Mouse (Mus musculus): ENCODE measurements around the gene Stk11ip.

Stk11ip gene

DNA sequence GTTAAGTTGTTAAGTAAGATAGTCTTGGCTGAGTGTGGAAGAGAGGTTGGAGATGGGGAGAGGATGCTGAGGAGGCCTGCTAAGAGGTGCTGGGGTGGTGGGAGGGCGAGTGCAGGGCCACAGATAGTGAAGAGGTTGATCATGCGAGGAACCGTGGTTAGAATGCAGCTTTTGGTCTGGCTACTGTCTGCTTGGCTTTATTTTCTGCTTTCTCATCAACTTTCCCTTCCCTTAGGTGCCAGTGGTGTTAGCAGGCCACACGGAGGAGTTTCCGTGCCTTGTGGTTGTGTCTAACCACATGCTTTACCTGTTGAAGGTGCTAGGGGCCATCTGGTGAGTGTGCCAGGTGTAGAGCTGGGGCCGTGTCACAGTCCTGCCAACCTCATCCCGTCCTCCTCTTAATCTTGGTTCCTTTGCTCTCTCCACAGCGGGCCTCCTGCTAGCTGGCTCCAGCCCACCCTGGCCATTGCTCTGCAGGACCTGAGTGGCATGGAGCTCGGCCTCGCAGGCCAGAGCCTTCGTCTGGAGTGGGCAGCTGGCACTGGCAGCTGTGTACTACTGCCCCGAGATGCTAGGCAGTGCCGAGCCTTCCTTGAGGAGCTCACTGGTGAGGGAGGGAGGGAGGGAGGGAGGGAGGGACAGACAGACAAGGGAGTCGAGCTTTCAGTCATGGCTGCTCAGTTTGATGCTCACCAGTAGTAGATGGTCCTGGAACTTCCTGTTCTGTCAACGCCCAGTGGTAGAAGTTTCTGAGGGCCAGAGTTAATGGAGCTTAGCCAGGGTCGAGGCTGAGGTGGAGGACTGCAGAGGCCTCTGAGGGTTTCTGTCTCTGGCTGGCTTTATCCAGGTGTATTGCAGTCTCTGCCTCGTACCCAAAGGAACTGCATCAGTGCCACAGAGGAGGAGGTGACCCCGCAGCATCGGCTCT is 12.3 kb downstream of the Stk11ip start:
- in situ Hi-C loops (cut with MboI, MseI) = no loop called here

DNA sequence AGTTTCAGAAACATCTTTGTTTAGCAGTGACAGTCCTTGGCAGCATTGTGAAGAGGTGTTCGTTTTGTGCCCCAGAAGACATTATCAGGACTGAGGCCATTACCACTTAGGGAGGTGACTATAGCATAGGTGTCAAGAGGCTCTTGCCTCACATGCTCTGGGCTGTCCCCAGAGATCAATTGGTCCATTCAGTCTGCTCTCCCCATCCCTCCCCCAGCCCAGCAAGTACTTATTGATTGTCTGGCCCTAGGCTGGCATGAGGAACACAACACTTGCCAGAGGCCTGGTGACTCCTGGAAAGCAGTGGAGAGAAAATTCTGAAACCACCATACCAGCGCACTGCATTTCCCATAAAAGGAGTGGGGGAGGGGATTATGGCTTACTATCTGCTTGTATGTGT is 16.3 kb downstream of the Stk11ip start:
- in situ Hi-C loops (cut with MboI, MseI) = no loop called here

DNA sequence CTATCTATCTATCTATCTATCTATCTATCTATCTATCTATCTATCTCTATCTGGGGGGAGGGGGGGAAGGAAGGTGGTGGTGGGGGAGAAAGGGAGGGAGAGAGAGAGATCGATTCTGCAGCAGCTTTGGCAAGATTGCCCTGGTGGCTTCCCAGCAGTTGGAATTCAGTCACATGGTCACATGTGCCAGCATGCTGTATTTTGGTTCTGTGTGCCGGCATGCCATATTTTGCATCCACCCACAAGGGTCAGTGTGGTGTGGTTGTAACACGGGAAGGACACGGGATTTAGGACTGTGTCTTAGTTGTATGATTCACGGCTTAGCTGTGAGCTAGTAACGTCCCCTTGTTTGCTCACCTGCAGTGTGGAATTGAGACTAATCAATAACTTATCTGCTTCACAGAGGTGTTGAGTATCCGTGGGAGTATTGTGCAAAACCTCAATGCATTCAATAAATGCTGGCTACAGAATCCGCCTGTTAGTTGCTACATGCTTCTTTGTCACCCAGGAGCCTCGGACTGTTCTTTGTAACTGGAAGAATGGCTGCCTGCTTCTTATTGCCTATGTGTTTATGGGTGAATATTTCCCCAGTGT is 17.4 kb downstream of the Stk11ip start:
- in situ Hi-C loops (cut with MboI, MseI) = no loop called here

DNA sequence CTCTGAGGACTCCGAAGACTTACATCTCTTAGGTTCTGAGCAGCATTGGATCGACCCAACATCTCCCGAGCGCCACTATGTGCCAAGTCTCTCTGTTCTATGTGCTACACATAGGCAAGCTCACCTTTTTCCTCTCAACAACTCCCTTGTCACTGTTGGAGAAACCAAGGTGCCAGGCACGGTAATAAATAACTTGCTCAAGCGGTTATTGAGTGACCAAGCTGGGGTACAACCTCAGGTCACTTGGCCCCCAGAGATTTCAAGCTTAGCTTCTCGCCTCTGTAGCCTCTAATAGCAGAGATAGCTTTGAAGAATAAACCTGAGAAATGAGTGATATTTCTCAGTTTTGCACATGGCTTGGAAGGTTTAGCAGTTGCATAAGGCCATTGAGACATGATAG is 20.2 kb downstream of the Stk11ip start:
- in situ Hi-C loops (cut with MboI, MseI) = no loop called here

DNA sequence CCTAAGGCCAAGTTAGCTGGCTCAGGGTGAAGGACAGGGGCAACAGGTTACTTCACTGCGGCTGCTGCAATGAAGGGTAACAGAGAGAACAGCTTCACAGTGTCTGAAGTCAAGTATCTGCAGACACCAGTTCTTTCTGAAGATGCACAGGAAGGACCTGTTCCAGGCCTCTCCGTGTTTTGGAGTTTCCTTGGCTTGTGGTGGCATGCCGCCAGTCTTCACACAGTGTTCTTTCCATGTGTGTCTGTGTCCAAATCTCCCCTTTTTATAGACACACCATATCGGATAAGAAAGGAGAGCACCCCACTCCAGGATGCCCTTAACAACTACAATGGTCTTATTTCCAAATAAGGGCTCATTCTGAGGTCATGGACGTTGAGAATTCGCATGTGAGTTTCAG is 23.0 kb downstream of the Stk11ip start:
- in situ Hi-C loops (cut with MboI, MseI) = no loop called here

DNA sequence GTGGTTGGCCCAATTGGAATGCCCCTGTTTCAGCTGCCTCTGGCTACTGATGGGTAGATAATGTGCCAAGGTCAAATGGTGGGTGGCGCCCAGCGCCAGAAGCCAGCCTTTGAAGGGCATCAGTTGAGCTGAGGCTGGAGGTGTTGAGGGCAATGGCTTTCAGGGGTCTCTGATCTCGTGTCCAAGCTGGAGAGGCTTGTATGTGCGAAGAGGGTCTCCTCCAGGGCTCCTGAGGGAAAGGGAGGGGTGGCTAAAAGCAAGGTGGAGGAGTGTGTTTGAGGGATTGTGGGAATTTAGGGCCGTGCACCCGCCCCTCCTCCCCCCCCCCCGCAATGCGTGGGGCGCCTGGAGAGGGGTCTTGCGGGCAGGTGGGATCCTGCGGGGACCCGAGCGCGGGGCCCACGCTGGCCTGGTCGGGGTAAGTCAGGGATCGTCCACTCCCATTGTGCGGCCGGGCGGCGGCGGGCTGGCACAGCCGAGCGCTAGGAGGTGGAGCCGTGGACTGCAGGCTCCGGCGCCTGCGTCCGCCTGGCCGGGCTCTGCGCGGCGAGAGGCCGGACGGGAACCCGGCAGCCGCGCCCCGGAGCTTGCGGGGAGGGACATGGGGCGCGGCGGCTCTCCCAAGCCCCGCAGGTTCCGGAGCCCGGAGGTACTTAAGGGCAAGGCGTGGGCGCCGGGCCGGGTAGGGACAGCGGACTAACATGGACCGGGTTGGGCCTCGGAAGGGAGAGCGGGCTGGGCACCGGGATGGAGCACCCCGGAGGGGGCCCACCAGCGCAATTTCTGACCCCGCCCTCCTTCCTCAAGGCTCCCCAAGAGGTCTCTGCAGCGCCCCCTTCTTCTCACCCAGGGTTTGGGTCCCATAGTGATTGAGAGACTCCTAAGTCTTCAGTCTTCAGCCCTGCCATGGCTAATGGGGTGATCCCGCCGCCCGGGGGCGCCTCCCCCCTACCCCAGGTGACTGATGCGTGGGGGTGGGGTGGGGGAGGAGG is 24.9 kb downstream of the Stk11ip start, which contains the start of gene Slc4a3:
Gene Slc4a3, plus strand, starts transcription at position 302 of the 992 bp plus-strand sequence.
- in situ Hi-C loops (cut with MboI, MseI) = loop anchor here in 1 of 2 experiments (5.0 kb wide), 1 partner anchor 494 kb away; no protein-coding TSS in a partner anchor

DNA sequence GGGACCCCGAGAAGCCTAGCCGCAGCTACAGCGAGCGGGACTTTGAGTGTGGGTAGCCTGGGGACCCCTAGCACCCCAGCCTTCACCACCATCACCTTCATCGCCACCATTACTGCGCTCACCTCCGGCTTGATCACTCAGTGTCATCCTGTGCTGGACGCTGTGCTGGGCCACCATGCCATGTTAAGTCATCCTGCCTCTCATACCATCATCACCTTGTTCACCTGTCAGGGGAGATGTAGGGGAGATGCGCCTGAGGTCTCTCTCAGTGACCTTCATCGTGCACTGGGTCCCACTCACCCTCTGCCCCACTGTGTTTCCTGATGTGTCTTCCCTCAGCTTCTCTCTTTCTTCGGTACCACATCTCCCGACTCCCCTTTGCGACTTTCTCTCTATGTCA is 26.0 kb downstream of the Stk11ip start:
- in situ Hi-C loops (cut with MboI, MseI) = loop anchor here in 1 of 2 experiments (5.0 kb wide), 1 partner anchor 495 kb away; no protein-coding TSS in a partner anchor

DNA sequence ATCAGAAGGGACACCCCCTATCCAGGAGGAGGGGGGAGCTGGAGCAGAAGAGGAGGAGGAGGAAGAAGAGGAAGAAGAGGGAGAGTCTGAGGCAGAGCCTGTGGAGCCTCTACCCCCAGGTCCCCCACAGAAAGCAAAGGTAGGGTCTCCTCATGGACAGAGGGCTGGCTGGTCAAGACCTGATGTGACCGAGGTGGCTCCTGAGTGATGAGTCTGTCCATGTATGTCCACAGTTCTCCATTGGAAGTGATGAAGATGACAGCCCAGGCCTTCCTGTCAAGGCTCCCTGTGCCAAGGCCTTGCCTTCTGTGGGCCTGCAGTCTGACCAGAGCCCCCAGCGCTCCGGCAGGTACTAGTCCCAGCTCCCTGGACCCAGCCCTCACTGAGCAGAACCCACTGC is 26.8 kb downstream of the Stk11ip start:
- in situ Hi-C loops (cut with MboI, MseI) = loop anchor here in 1 of 2 experiments (5.0 kb wide), 1 partner anchor 496 kb away; no protein-coding TSS in a partner anchor

DNA sequence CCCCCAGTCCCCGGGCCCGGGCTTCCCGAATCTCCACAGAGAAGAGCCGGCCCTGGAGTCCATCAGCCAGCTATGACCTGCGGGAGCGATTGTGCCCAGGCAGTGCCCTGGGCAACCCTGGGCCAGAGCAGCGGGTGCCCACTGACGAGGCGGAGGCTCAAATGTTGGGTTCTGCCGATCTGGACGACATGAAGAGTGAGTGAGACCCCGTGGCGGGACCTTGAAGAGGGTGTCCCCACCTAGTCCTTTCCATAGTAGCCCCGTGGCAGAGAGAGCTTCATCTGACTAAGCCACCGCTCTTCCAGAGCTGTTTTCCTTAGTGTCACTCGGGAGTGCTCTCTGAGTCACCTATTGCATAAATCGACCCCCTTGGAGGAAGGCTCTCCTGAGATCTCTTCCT is 27.5 kb downstream of the Stk11ip start:
- in situ Hi-C loops (cut with MboI, MseI) = loop anchor here in 1 of 2 experiments (5.0 kb wide), 1 partner anchor 497 kb away; no protein-coding TSS in a partner anchor

DNA sequence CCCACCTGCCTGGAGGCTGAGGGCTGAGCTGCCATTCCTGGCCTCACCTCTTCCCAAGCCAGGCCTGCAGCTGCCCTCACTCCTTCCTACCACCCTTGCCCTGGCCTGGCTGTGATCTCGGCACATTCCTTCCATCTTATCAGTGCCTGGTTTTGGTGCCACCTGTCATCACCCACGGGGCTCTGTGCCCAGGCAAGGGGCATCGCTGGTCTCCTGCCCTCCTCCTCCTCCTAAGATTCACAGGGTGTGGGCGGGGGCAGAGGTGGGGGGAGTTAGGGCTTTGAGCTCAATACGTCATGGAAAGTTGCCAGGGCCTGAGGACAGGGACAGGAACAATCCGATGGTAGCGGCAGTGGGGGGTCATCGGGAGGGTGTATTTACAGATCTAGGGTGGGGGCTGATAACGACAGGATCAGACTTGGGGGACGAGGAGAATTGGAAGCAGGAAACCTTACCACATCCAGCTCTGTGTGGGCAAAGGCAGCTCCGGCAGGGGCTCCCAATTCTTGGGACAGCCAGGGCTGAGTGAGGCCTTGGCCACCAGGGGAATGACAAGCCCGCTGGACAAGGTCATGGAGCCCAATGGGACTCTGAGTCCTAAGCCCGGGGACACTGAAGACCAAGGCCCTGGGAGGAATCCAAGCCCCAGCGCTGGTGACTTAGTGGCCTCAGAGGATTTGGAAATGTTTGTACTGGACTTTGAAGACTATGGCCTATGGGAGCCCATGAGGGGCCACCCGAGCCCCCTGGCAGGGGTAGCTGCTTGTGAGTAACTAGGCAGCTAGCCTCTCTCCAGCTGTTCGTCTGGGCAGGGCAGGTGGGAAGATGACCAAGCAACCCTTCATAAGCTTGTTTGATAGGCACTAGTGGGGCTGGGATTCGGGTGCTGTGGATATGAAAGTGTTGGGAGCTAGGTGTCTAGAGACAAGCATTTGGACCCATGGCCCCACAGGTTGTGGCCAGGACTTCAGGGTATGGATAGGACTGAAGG is 28.3 kb downstream of the Stk11ip start:
- in situ Hi-C loops (cut with MboI, MseI) = loop anchor here in 1 of 2 experiments (5.0 kb wide), 1 partner anchor 497 kb away; no protein-coding TSS in a partner anchor

DNA sequence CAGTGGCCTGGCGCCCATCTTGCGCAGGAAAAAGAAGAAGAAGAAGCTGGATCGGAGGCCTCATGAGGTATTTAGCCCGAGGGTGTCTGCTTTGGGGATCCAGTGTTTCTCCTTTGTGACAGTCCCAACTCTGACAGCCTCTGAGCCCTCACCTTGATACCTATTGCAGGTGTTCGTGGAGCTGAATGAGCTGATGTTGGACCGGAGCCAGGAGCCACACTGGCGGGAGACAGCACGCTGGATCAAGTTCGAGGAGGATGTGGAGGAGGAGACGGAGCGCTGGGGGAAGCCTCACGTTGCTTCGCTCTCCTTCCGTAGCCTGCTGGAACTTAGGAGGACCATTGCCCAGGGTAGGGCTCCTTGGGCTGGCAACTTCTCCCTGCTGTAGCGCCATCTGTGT is 29.3 kb downstream of the Stk11ip start:
- in situ Hi-C loops (cut with MboI, MseI) = no loop called here

DNA sequence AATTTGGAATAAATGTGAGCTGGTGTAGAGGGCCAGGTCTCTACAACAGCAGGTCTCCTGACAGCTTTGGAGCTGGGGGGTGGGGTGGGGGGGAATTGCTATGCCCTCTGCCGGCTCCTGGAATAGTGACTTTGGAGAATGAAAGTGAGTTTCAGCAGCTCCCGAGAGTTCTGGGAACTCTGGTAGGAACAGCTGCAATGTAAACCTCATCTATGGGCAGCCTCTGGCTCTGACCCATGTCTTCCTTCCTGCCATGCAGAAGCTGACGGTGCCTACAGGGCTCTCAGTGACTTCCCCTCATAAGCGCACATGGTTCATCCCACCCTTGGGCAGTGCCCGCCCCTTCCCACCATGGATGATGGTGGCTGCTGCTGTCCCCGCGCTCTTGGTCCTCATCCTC is 34.4 kb downstream of the Stk11ip start:
- in situ Hi-C loops (cut with MboI, MseI) = no loop called here

DNA sequence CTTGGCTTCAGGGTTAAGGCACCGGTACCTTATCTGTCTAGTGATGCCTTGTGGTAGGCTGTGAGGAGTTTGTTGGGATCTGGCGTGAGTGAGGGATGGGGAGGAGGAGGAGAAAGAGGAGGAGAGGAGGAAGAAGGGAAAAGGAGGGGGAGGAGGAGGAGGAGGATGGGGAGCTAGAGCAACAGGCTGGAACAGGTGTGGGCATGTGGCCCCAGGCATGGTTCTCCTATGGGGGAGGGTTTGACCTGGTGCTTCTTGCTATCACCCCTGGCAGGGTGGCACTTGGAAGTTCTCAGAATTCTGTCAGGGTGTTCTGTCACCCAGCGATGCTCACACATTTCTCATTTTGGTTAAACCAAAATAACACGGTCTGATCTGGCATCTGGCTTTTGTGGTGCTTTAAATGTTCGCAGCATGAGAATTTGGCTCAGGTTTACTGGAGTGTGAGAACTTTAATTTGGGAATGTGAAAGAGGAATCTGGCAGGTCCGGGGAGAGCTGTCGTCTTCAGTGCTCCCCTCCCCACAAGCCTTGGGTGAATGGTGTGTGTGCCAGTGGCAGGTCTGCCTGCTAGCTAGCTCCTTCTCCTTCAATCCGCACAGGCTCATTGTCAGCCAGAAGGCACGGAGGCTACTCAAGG is 34.9 kb downstream of the Stk11ip start:
- in situ Hi-C loops (cut with MboI, MseI) = no loop called here

DNA sequence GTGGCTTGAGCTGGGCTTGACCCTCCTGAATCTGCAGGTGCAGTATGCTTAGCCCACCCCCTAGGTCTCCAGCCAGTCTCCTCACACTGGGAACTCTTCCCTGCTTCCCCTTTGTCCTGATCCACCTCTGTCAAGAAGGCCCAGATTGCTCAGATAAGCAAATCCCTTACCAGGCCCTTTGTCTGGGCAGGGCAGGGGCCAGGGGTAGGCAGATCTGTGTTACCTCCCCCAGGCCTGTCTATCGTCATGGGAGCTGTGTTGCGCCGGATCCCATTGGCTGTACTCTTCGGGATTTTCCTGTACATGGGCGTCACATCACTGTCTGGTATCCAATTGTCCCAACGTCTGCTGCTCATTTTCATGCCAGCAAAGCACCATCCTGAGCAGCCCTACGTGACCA is 35.7 kb downstream of the Stk11ip start:
- in situ Hi-C loops (cut with MboI, MseI) = no loop called here

DNA sequence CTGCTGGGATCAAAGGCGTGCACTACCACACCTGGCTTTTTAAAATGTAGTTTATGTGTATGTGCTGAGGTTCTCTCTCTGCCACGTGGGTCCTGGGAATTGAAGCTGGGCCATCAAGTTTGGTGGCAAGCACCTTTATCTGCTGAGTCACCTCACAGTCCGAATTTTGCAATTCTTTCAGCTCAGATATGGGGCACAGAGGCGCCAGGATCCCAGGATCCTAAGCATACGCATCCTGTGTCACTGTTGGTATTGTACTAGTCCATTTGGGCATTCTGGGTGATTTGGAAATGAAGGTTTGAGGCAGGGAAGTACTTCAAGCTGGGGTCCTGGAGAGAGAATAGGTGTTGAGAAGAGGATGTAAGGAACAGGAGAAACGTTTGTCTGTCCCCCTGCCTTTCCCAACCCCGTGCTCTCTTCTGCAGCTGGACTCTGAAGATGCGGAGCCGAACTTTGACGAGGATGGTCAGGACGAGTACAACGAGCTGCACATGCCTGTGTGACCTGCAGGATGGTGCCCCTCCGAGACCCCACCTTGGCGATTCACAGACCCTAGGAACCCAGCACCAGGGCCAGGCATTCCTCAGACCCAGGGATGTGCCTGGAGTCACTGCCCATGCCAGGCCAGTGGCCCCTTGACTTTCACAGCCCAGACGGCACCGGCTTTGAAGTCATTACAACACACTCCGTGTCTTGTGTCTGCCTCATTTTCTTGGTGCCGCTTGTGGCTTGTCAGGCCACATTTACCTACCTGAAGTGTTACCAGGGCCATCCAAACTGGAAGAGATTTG is 37.3 kb downstream of the Stk11ip start:
- in situ Hi-C loops (cut with MboI, MseI) = no loop called here

DNA sequence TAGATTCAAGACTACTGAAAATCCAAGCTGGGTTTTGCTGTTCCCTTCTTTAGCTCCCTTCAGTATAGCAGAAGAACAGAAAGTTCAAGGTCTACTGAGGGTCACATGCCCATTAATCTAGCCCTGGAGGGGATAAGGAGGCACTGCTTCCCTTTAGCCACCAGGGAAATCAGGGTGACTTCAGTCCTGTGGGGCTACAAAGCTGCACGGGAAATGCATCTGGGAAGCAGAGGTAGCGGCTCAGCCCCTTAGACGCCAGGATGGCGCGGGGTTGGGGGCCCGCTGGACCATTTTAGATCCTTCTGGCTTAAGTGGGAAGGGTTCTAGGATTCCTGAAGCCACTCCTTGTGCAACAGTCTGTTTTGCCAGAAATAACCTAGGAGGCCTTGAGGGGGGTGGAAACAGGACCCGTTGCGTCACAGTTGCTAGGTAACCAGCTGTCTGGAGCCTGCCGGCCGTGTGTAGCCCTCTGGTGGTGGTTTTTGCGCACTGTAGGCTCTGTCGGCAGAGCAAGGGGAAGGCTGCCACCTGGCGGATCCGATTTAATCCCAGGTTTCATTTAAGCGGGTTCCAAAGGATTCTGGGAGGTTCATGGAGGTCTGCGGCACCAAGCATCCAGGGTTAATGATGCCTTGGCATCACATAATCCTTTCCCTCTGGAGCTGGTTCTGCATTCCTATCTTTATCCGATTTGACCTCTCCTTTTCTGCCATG is 38.0 kb downstream of the Stk11ip start:
- in situ Hi-C loops (cut with MboI, MseI) = no loop called here

DNA sequence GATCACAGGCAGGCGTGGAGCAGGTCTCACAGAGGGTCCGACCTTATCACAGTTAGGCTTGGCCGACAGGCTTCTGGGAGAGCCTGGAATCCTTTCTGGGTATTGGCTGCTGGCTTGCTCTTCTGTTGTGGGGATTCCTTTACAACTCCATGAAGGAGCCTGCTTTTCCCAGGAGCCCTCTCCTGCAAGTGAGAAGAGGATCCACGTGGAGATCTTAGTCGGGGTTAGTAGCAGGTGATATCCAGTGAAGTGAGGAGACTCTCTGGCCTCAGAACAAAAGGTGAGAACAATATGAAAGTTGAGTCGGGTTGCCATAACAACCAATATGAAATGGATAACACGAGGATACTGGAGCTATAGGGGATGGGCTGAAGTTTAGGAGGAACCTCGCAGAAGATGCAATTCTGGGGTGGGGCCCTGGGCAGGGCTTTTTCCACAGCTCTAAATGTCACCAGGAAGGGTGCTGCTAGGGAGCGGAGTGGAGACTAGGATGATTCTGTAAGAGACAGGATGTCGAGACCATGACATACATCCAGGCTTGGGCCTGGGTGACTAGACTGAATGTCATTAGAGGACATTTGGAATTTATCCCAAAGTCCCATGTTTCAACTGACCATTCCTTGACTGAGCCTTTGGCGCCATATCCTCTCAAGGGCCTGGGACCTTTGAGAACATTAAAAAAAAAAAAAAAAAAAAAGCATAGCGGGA is 39.0 kb downstream of the Stk11ip start:
- in situ Hi-C loops (cut with MboI, MseI) = loop anchor here (5.0 kb wide), 1 partner anchor 83 kb away; the partner anchor contains the start of genes Chpf (in 2 of the 2) and Tmem198 (in 2 of the 2)

All from T-helper 17 cell (primary cell).